Mouse (Mus musculus) spleen, postnatal 10 days (tissue): ENCODE data around the gene Bax.

ENCODE experiments used
- DNase-seq, 2 experiments: peaks; one replicate each; pipeline ENCODE4 v3.0.0; 2021 to 2022; ENCODE audit warnings: low spot score in 2 of 2

Gene Bax

GRCm38 (mm10) chr7:45415636-45416035, 51.1 kb downstream of the Bax start:
- DNase-seq = no peak

GRCm38 (mm10) chr7:45414740-45415224, 51.9 kb downstream of the Bax start:
- DNase-seq = no peak

GRCm38 (mm10) chr7:45413864-45414739, 52.6 kb downstream of the Bax start:
- no peak for DNase-seq

DNA sequence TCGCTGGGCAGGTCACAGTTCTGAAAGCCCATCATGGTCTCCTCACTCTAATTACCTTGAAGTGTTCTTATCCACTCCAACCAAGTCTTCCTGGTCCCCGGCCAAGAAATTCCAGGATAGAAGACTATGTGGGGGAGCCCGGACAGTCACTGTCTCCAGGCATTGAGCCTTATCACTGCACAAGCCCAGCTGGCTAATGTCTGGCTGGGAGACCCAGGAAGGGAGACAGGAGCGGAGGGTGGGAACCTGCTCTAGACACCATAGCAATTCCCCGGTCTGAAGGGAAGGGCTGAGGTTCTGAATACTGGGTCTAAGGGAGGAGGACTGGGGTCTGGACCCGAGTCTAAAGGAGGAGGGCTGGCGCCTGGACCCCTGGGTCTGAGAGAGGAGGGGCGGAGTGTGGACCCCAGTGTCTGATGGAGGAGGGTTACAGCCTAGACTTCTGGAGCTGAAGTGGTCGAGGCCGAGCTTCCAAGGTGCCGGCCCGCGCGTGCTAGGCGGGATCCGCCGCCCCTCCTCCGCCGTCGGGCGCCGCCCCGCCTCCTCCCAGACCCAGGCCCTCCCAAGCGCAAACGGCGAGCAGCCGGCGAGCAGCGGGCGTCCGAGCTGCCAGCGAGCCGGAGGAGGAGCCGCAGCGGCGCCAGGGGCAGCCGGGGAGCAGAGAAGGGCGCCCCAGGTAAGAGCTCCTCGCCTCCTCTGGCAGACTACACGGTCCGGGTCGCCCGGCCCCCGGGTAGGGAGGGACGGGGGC, 53.4 kb downstream of the Bax start, which contains the start of gene Ntf5:
Gene Ntf5, plus strand, starts transcription at position 583 of the 751 bp plus-strand sequence.
- DNase-seq = no peak

DNA sequence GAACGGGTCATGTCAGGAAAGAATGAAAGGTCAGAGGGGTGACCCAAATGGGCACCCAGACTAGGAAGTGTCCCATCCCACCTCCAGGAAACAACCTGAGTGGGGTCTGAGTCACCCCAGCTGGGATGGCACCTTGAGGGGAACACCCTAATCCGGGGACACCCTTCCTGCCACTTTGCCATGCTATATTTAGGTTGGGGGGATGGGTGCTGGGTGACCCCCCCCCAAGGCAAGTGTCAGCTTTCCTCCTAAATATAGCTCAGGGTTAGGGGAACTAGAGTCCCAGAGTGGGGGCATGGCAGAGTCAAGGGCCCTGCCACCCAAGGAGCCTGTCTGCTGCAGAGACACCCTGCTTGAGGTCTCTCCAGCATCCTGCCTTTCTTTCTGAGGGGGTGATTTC, 54.3 kb downstream of the Bax start:
- DNase-seq = no peak
